Mouse (Mus musculus) gastrocnemius, adult 8-10 months (tissue): ENCODE data around the gene Phactr1. TPM values are rescaled to one million over a fixed set of nuclear protein-coding genes. Genes with fewer than 3 reads are reported as not detected.
"Not testable (repeated sequence)": the region's sequence is repeated elsewhere in the genome, so short reads cannot be mapped to it uniquely, and the experiment has no call there.

ENCODE experiments used
- DNase-seq, 2 experiments: peaks; one replicate each; pipeline ENCODE4 v3.0.0; 2022; ENCODE audit warnings: low spot score in 2 of 2
- total RNA-seq, 4 experiments: library from RNA; stranded (reverse); gene quantifications; 2 replicates each; pipeline ENCODE4 v1.2.4; 2022

The Phactr1 gene
- total RNA-seq, 4 experiments from 2014 or later = 0.51 to 3.1 (median 1.7) TPM

- DNase-seq = no peak
These were observed 239.6 kb downstream of the Phactr1 start for GRCm38 (mm10) chr13:42920062-42920461.

GRCm38 (mm10) chr13:42921769-42922450 is 241.5 kb downstream of the Phactr1 start:
- no peak for DNase-seq

GRCm38 (mm10) chr13:42927778-42928177 is 247.4 kb downstream of the Phactr1 start:
- DNase-seq = no peak

- DNase-seq = peak in 1 of 2 experiments; percentile 9
These were observed 249.3 kb downstream of the Phactr1 start for GRCm38 (mm10) chr13:42929529-42930235.

GRCm38 (mm10) chr13:42932046-42932445 is 251.6 kb downstream of the Phactr1 start:
- DNase-seq = no peak

GRCm38 (mm10) chr13:42934538-42935126 is 254.2 kb downstream of the Phactr1 start:
- DNase-seq = no peak

- no peak for DNase-seq
These were observed 257.4 kb downstream of the Phactr1 start for GRCm38 (mm10) chr13:42937871-42938270.

- no peak for DNase-seq
These were observed 257.9 kb downstream of the Phactr1 start for GRCm38 (mm10) chr13:42938346-42938745.

GRCm38 (mm10) chr13:42940271-42940670 is 259.8 kb downstream of the Phactr1 start:
- DNase-seq = no peak

- no peak for DNase-seq
These were observed 263.7 kb downstream of the Phactr1 start for GRCm38 (mm10) chr13:42944106-42944505.

- DNase-seq = not testable (repeated sequence)
These were observed 264.8 kb downstream of the Phactr1 start for GRCm38 (mm10) chr13:42945201-42945600.

- no peak for DNase-seq
These were observed 268.4 kb downstream of the Phactr1 start for GRCm38 (mm10) chr13:42948717-42949265.

- no peak for DNase-seq
These were observed 268.9 kb downstream of the Phactr1 start for GRCm38 (mm10) chr13:42949336-42949735.

GRCm38 (mm10) chr13:42950056-42950455 is 269.6 kb downstream of the Phactr1 start:
- DNase-seq = no peak

- DNase-seq = no peak
These were observed 271.8 kb downstream of the Phactr1 start for GRCm38 (mm10) chr13:42952037-42952721.

GRCm38 (mm10) chr13:42953071-42953470 is 272.6 kb downstream of the Phactr1 start:
- DNase-seq = no peak

- no peak for DNase-seq
These were observed 273.7 kb downstream of the Phactr1 start for GRCm38 (mm10) chr13:42954116-42954515.

- DNase-seq = no peak
These were observed 275.9 kb downstream of the Phactr1 start for GRCm38 (mm10) chr13:42956327-42956726.

GRCm38 (mm10) chr13:42957856-42958255 is 277.4 kb downstream of the Phactr1 start:
- DNase-seq = no peak

- no peak for DNase-seq
These were observed 278.4 kb downstream of the Phactr1 start for GRCm38 (mm10) chr13:42958867-42959266.

- DNase-seq = no peak
These were observed 281.1 kb downstream of the Phactr1 start for GRCm38 (mm10) chr13:42961561-42961960.

- DNase-seq = no peak
These were observed 288.1 kb downstream of the Phactr1 start for GRCm38 (mm10) chr13:42968537-42968936.
